Mouse (Mus musculus) embryonic facial prominence, embryonic 10.5 days (tissue): ENCODE measurements at regions not wholly inside any gene's neighbourhood (a gene's known extent, or its start where the extent isn't known, plus 50 kb on each side); places are given as distances from the start of the nearest gene placed in this dataset.
A peak's percentile ranks its signal among the peaks of the same experiment; 100 is the strongest.

Experiments used
- DNase-seq: peaks from one replicate; pipeline ENCODE4 v3.0.0-alpha.2; 2017; ENCODE audit warnings: low spot score
- H3K27ac ChIP-seq: fragments of 300-500 bp; sonication (generic); replicated peaks from 2 replicates; pipeline ENCODE4 v1.5.1; 2016; ENCODE audit warnings: mild to moderate bottlenecking
- H3K27me3 ChIP-seq: fragments of 300-500 bp; sonication (generic); replicated peaks from 2 replicates; pipeline ENCODE4 v1.6.1; 2016; ENCODE audit warnings: low read depth, mild to moderate bottlenecking; ENCODE audit not compliant: poor library complexity, severe bottlenecking
- H3K36me3 ChIP-seq: fragments of 300-500 bp; sonication (generic); replicated peaks from 2 replicates; pipeline ENCODE4 v1.6.1; 2016; ENCODE audit warnings: mild to moderate bottlenecking, moderate library complexity
- H3K4me1 ChIP-seq: fragments of 300-500 bp; sonication (generic); 2 replicates; pipeline ENCODE4 v1.6.1; 2016
- H3K4me3 ChIP-seq: fragments of 300-500 bp; sonication (generic); 2 replicates; pipeline ENCODE4 v1.5.1; 2016; ENCODE audit warnings: mild to moderate bottlenecking, moderate library complexity
- H3K9me3 ChIP-seq: fragments of 300-500 bp; sonication (generic); 2 replicates; pipeline ENCODE4 v1.6.1; 2016; ENCODE audit warnings: mild to moderate bottlenecking
- WGBS: fragments of 180-500 bp; shearing (Covaris S2); methylation state at CpG from one replicate; pipeline ENCODE4 v1.1.7; 2016; 5-methylcytosine and 5-hydroxymethylcytosine counted together

DNA sequence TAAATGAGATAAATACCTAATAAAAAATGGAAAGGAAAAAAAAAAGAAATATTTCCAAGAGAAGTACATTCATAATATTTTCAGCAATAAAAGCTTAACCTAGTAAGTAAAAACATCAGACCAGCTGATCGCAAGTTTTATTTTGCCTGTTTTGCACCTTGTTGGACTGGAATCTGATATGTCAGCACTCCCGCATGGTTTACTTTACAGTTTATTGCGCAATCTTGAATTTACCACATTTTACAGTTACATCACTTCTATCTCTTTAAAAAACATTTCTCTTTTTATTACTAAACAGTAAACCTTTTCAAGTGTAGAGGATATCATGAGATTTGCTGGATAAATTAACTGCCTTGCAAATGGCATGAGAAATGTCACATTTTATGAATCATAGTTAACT lies 669.1 kb upstream of the Slitrk1 start:
- Histone ChIP-seq H3K27ac (no peak overlapping the region), H3K36me3 (no peaks in the 10 kb centered on the region), H3K27me3 (no peaks in the 10 kb centered on the region), H3K4me3 (no peak overlapping the region), H3K4me1 (no peaks in the 10 kb centered on the region), H3K9me3 (no peaks in the 10 kb centered on the region)
- no peak for DNase-seq
- 98% methylated on average over 3 of the region's 3 CpGs for WGBS

DNA sequence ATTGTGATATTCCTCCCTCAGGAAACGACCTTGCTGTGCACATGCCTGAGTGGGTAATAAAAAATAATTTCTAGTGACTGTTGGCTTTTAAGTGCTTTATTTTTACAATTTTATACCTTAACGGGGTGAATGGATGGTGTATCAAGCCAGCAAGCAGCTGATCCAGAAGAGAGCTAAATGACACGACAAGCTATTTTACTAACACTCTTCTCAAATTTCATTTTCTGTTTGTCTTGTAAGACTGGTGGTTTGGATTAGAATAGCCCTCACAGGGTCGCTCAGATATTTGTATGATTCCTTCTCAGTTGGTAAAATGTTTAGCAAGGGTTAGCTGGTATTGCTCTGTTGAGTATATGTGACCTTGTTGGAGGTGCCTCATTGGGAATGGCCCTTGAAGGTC lies 665.7 kb upstream of the Slitrk1 start:
- Histone ChIP-seq H3K9me3 (no peaks in the 10 kb centered on the region), H3K4me1 (no peaks in the 10 kb centered on the region), H3K4me3 (no peak overlapping the region), H3K27me3 (no peaks in the 10 kb centered on the region), H3K27ac (no peak overlapping the region), H3K36me3 (no peaks in the 10 kb centered on the region)
- WGBS = 62% methylated on average over 4 of the region's 4 CpGs
- DNase-seq = no peak

DNA sequence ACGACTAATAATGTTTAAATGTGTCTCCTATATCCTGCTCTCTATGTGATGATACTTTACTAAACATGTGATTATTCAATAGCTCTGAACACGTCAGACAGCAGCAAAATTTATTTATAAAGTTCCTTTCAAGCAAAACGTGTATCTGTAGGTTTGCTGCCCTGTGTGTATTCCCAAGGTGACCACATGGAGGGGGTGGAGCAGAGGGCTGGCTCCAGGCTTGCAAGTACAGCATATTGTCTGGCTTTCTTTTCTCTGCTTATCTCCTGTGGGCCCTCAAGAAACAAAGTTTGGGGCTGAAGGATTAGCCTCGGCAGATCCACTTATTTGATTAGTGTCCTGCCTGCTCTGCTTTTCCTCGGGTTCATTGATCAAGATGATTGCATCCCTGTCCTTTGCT lies 636.6 kb upstream of the Slitrk1 start:
- Histone ChIP-seq H3K4me1 (no peaks in the 10 kb centered on the region), H3K4me3 (no peak overlapping the region), H3K27me3 (no peaks in the 10 kb centered on the region), H3K27ac (no peak overlapping the region), H3K36me3 (no peaks in the 10 kb centered on the region), H3K9me3 (no peaks in the 10 kb centered on the region)
- peak; percentile 7 for DNase-seq
- 58% methylated on average over 5 of the region's 5 CpGs for WGBS

DNA sequence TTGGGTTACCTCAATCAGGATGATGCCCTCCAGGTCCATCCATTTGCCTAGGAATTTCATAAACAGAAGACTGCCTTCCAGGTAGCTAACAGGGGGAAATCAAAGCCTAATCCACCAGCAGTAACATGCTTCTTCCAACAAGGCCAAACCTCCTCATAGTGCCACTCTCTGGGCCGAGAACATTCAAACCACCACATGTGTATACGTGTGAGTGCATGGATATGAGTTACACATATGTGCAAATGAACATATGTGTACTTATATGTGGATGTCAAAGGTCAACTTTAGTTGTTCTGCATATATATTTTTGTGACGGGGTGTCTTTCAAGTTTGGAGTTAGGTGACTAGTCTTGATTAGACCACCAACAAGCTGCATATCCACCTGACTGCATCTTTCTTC lies 601.0 kb upstream of the Slitrk1 start:
- WGBS = 93% methylated on average over 3 of the region's 3 CpGs
- no peak for DNase-seq
- H3K27me3 ChIP-seq = no peaks in the 10 kb centered on the region
- H3K36me3 ChIP-seq = no peaks in the 10 kb centered on the region
- no peak overlapping the region for H3K4me3 ChIP-seq
- no peak overlapping the region for H3K27ac ChIP-seq
- H3K9me3 ChIP-seq = no peaks in the 10 kb centered on the region
- H3K4me1 ChIP-seq = no peaks in the 10 kb centered on the region
